Mouse (Mus musculus): ENCODE results near the gene Ankdd1a.

Ankdd1a gene

DNA sequence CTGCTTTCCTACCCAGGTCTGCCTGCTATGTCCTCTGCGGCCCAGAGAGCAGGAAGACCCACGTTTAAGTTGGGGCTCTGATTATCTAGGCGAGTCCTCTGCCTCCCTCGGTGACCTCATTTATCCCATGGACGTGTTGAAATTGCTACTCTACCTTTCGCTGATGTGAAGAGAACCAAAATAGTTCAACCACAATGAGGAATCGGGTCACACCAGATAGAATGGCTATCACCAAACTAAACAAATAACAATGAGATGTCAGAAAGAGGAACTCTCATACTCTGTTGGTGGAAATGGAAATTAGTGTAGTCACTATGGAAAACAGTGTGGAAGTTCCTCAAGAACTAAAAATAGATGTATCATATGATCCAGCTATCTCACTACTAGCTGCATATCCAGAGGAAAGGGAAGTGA lies 22.1 kb upstream of the Ankdd1a start:
- no peak for ATAC-seq (ENCODE audit: low TSS enrichment)

DNA sequence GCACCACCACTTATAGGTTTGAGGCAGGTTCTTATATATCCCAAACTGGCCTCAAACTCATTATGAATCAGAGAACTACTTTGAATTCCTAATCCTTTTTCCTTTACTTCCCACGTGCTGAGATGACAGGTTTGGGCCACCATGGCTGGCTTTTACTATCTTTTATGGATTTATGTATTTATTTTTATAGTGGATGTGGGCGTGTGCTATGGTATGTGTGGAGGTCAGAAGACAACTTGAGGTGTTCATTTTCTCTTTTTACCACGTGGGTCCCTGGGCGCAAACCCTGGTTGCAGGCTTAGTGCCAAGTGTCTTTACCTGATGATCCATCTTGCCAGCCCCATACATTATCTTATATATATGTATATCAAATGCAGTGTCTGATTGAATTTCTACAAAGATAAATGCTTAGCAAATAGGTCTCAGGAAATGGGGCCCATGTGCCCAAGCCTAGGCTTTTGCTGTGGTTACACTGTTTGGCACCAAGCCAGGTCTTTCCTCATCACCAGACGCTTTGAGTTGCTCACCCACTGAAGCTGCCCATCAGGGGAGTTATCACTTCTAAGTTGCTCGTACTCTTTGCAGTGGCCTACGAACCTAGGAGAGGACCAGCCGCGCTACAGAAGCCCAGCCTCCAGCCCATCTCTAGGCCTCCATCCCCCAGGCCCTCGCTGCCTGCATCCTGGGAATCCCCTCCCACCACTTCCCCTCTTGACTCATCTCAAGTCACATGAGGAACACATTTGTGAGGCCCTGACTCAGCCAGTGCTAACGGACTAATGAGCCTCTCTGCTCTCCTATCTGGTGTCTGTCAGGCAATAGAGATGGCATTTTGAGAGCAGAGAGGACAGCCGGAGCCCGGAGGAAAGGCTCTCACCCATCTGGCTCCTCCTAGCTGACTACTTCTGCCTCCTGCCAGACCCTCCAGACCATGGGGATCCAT lies 21.4 kb upstream of the Ankdd1a start:
- ATAC-seq (ENCODE audit: low TSS enrichment), result no peak; the same call in 1 of the 2 replicates

DNA sequence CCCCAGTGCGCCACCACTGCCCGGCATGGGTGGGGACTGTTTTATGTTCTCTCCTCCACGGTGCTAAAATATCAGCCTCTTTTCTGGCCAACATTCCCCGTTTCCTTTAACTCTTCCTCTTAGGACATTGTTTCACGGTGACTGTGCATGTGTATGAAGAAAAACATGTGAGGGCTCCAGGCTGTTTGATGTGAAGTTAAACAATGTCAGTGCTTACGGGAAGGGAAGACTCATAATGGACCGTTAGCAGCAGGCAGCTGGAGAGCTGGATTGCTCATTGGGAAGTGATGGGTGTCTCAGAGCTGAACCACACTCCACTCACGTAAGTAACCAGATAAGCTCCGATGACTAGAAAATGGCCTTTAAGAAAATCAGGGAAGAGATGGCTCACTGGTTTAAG lies 19.7 kb upstream of the Ankdd1a start:
- no peak for ATAC-seq (ENCODE audit: low TSS enrichment)

DNA sequence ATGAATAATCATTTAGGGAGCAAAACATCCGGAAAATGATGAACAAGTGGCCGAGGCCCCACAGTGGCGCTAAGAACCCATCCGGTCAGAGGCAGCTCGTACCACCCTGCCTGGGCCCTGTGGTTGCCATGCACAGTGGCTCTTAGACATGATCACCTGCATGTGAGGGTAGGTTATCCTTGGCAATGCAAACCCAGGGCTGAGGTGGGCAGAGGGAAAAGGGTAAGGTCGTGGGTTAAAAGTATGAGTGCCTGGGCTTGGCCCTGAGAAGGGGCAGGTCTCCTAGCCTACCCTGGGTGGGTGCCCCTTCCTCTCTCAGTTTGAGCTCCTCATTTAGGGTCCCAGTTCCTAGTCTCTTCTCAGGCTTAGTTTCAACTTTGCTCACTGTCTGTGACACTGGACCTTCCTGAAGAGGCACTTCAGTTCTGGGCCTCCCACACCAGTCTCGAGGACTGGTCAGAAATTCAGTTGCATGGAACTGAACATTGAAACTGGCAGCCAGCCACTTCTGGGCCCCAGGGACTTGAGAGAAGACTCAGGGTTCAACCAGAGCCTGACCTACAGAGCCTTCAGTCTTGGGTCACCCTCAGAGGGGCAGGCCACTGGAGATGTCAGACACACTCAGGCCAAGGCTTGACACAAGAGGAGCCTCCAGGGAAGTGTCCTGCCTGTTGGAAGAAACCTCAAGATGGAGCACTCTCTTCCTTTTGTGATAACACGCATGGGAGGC lies 18.1 kb upstream of the Ankdd1a start:
- ATAC-seq (ENCODE audit: low TSS enrichment), result no peak

DNA sequence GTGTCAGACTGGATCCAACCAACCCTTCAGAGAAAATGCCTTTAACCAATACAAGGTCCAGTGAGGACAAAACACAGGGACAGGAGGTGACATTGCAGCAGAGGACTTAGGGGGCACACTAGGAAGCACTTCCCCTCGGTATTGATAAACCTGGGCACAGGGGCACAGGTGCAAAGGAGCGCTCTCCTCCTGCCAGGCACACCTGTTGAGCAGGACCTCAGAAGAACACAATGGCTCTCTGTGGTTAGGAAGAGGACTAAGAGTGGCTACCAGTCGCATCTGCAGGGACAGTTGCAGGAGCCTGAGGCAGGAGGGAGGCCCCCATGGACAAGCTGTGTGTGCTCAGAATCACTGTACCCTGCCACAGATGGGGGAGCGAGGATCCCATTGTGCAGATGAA lies 16.5 kb upstream of the Ankdd1a start:
- ATAC-seq (ENCODE audit: low TSS enrichment), result no peak

DNA sequence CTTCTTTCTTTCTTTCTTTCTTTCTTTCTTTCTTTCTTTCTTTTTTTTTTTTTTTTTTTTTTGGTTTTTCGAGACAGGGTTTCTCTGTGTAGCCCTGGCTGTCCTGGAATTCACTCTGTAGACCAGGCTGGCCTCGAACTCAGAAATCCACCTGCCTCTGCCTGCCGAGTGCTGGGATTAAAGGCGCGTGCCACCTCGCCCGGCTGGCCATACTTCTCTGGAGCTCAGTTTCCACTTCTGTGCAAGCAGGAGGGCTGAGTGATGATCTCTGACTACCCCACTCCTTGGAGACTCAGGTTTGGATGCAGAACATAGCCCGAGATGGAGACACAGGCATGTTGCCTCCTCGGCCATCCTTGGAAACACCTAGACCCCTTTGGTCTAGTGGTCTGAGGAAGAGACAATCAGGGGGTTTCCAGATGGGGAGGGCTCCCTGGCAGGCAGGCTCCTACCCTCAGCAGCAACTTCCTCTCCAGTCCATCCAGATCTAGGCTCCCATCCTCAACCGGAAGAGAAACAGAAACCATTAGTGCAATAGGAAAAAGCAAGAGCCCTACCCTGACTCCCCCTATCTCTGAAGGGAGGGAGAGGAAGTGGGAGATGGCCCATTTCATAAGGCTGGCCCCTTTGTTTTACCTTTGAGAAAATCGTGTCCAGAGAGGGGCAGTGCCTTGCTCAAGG lies 15.9 kb upstream of the Ankdd1a start:
- no peak for ATAC-seq (ENCODE audit: low TSS enrichment)

DNA sequence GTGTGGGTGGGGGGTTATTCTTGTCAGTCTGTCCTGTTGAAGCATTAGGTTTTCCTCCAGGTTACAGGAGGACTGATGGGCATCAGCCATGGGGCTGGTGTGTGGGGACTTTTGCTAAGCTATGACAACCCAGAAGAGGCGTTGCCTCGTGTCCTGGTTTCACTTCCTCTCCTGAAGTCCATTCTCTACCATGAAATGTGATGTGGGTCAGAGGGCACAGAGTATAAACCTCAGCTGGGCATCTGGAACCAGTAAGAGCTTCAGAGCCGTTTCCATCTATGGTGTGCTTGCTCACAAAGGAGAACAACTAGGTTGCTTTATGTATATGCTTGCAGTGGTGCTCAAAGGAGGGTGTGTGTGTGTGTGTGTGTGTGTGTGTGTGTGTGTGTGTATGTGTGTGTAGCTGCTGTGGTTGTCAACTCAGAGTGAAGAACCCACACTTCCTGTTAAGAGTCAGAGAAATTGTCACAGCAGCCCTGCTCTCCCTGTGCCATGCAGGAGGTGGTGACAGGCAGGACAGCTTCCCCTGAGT lies 15.3 kb upstream of the Ankdd1a start:
- ATAC-seq (ENCODE audit: low TSS enrichment), result no peak

DNA sequence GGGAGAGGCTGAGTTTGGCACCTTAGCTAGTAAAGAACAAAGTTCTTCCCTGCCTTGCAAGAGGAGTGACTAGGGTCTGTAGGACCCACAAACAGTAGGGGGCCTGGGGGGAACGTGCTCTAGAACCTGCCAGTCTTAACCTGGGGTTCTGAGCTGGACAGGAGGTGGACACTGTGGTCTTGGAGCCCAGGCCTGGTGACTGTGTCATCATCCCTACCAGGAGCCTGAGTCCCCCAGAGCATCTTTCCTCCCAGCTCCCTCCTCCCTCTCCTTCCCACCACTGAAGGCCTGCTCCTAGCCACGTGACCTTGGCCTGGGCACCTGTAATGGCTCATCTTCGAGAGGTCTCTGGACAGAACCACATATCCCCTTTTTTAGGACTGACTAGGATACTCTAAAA lies 14.1 kb upstream of the Ankdd1a start:
- no peak for ATAC-seq (ENCODE audit: low TSS enrichment)

DNA sequence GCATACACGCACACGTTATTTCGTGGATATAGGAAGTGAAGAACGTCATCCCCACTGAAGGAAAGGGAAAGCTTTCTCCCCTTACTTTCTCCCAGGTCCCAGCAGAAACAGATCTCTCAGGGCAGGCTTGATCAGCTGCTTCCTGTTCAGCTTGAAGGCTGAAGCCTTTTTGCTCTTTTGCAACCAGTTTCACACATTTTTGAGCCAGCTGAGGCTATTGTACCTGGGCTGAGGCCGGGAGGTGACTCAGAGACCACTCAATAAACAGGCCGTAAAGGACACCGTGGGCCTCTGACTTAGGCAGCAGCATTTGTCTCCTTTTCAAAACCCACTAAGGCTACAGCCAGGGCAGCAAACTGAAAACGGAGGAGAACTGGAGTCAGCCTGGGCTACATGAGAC lies 13.0 kb upstream of the Ankdd1a start:
- ATAC-seq (ENCODE audit: low TSS enrichment), result no peak

DNA sequence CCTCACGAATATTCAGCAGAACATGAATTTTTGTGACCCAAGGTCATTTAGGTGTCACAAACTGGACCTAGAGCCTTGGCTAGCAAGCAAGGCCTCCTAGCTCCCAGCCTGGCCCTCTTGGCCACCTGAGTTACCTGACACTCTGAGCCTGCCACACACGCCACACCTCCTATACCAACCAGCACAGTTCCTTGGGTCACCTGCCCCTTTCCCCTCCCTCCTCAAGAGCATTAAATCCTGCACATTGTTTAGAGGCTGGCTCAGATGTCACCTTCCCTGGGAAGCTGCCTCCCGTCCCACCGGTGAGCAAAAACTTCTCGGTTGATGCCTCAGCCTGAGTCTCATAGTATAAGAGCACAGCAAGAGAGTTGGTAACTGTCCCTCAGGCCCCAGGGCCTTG lies 11.3 kb upstream of the Ankdd1a start:
- ATAC-seq (ENCODE audit: low TSS enrichment), result no peak

DNA sequence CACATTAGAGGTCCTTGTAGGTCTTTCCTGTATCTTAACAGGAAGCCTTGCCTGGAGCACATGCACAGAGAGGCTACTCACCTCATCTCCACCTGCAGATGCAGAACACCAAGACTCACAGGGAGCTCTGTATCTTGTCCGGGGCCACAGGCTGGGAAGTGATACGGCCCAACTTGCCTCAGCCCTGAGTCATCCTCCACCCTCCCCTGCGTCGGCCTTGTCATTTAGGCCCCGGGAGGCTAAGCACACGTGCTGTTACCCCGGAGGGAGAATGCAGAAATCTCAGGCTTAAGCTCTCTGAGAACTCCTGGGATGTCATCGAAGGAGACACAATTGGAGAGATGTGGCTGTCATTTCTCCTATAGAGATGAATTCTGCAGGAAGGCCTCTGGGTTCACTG lies 9.7 kb upstream of the Ankdd1a start:
- no peak for ATAC-seq (ENCODE audit: low TSS enrichment)

DNA sequence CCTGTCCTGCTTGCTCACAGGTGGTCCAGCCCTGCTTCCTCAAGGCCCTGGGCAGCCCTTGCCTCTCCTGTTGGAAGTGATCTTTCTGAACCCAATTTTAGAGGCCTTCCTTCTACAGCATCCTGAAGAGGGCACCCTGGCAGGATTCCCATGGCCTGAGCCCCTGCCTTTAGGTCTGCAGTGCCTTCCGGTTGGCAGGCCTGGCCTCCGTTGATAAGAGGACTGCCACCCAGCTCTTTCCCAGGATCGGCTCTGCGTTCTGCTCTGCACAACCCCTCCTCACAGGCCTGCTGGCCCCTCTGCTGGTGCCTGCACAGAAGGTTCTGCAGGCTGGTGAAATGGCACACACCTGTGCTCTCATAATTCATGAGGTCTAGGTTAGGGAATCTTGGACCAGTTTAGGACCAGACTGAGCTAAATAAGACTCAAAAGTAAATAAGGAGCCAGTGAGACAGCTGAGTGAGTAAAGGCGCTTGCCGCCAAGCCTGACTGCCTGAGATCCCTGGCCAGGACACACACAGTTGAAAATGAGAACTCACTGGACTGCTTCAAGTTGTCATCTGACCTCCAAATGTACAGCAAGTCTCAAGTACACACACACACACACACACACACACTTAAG lies 8.5 kb upstream of the Ankdd1a start:
- no peak for ATAC-seq (ENCODE audit: low TSS enrichment)

DNA sequence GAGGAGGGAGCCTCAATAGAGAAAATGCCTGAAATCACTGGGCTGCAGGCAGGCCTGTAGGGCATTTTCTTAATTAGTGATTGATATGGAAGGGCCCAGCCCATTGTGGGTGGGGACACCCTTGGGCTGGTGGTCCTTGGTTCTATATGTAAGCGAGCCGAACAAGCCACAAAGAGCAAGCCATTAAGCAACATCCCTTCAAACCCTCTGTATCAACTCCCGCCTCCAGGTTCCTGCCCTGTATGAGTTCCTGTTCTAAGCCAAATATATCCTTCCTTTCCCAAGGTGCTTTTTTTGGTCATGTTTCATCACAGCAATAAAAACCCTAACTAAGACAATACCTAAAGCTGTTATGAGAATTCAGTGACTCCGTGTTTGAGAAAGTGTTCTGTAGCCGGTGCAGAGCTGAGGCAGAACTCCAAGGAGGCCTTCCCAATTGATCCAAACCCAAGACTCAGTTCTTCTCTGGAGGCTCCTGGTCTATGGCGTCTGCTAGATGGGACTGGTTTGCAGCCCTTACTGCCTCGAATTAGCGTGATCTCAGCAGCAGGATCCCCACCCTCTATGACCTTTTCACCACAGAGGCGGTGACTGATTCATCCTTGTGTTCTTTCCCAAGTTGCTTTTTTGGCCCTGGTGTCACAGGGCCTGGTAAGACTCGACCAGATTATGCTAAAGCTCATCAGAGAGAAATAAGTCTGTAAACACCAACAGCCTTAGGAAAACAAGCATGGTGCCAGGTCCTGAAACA lies 5.6 kb upstream of the Ankdd1a start:
- no peak for ATAC-seq (ENCODE audit: low TSS enrichment)

DNA sequence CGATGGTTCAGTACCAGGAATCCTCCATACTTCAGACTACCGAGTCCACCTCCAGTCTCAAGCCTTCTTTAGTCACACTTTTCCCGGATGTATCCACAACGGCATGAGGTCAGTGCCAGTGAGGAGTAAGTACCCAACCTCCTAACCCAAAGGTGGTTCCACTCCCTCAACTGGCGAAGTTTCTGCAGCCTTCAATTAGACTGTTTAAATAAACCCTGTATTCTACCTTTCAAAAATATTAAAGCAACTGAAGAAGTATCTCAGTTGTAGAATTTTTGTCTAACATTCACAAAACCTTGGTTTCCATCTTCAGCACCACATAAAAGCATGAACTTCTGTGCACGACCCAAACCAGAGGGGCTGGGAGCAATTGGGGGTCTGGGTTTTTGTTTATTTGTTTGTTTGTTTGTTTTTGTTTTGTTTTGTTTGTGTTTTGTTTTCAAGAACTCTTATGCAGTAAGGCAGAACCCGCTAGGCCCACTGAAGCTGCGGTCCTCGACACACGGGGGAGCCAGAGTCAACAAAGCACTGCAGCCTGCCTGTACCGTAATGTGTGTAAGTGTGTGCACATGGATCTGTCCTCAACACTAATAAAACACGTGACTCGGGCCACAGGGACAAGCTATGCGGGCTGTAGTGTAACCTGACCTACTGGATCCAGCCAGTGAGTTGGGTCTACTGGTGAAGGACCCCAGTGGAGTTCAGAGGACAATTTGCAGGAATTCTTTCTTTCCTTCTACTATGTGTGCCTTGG lies 3.8 kb upstream of the Ankdd1a start:
- ATAC-seq (ENCODE audit: low TSS enrichment), result peak; percentile 89

DNA sequence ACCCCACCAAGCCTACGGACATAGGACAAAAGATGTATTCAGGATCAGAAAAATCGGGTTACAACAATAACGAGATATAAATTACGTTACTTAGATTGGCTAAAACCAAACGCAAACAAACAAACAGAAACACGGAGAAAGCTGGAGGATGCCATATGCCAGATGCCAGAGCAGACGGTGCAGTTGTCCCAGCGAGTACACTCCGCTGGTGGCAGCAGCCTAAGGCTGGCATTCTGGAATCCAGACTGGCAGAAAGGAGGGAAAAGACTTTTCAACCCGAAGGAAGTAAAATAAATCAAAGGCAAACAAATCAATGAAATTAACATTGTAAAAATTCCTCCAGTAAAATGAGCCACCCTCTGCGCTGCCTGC lies 498 bp upstream of the Ankdd1a start:
- ATAC-seq (ENCODE audit: low TSS enrichment), result peak; percentile 64; the same call in 1 of the 2 replicates

DNA sequence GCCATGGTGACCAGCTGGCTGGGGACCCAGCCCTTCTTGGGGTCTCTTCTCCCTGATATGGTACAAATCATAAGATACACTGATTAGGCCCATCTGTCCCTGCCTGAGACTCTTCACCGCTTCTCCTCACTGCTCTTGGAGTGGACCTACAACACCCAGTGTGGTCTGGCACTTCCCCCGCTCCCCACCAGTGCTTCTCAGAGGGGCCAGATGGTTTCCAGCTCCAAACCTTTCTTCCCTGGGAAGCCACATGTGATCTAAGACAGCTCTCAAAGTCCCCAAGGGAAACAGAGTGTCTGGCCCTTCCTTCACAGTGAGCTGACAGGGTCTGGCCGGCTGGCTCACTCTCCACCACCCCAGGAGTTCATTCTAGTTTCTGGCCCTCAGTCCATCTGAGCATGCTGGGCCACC lies 5.1 kb downstream of the Ankdd1a start:
- ATAC-seq (ENCODE audit: low TSS enrichment), result no peak

DNA sequence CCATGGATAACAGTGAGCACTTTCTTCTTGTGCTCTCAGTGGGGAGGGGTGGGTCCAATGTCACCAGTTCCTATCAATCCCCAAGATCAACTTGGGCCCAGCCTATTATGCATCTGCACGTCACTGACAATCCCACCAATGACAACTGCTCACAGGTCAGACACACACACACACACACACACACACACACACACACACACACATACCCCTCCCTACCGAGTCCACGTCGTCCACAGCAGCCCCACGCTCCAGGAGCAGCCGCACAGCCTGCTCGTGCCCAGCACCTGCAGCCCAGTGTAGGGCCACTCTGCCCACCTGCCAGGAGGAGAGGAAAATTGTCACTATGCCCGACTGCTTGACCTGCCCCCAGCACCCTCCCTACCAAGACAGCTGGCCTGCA lies 5.6 kb downstream of the Ankdd1a start:
- no peak for ATAC-seq (ENCODE audit: low TSS enrichment)

DNA sequence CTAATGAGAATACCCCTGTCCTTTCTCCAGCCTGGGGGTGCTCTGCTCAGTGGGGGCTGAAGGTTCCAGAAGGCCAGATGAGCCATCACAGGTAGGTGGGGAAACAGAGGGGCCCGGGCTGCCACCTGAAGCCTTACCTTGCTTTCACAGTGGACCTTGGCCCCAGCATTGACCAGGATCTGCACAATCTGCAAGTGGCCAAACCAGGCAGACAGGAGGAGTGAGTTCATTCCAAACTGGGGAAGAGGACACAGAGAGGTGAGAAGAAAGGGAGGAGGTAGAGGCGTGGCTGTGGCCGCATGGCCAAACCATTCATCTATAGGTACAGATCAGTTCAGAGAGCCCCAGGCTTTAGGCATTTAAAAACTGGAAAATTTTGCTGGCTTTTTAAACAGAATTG lies 7.5 kb downstream of the Ankdd1a start:
- ATAC-seq (ENCODE audit: low TSS enrichment), result no peak

DNA sequence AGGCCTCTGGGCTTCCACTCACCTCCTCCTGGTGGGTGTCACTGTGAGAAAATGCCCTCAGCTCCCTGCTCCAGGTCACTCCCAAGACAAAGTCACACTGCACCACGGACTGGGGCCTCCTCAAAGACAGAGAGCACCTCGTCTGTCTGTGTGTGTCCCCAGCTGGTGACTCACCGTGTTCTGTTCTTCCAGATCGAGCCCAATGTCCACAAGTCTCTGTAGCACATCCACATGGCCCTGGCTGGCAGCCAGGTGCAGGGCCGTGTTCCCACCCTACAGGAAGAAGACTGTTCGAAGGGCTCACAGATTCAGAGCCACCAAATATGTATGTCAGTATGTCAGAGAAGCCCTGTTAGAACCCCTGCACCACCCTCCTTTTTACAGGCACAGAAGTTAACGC lies 11.5 kb downstream of the Ankdd1a start:
- ATAC-seq (ENCODE audit: low TSS enrichment), result no peak

DNA sequence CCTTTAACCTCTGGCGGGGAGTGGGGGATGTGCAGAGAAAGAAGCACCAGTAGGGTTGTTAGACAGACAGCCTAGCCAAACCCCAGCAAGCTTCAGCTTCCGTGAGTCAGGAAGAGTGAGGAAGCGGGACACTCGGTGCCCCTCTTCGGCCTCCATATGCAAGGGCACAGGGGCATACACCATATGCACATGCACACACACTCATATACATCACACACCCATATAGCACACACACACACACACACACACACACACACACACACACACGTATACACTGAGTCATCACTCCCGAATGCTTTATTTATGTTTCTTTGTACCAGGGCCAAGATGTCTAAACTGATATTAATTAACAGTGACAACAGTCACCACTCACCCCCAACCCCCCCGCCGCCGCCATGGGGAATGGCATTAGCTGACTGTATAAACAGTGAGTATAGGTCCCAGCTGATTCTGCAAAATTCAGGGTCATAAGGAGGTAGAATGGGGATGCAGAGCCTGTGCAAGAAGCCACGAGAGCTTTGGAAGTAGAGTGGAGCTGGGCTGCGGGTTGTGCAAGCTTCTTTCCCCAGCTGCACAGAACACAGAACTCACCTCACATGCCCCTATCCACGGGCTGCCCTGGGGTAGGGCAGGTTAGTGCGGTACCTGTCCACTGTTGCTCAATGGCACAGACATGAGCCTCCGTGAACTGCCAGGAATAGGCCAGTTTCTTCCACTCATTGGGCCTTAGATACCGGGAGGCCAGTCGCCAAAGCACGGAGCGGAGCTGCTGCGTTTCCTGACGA lies 17.1 kb downstream of the Ankdd1a start:
- no peak for ATAC-seq (ENCODE audit: low TSS enrichment)

Measured in frontal cortex, adult (tissue).